ENCODE assay signal across 30 mouse cellular contexts in genomic region chr6:129179281-129179680, GRCm38 (mm10). TPM values are rescaled to one million over a fixed set of nuclear protein-coding genes. Genes with fewer than 3 reads are reported as not detected.
DNase-seq lines count a peak whose midpoint lies in the region; ATAC-seq and TF ChIP-seq lines count a peak whose summit lies in the region.
"Had no signal": no experiment of that assay in that cellular context is flagged by ENCODE, and none has a peak within 500 bp of the region (broad histone marks: within the 10 kb centered on the region; RNA-seq: fewer than 3 reads in every experiment).

No protein-coding gene starts in this region.

- in situ Hi-C loops in CH12.LX (cut with MboI; ENCODE audit: low pct_ligation_motif_present, low pct_unique_long_range_greater_than_20kb, low sequenced_read_pairs), result no loop called here

- H3K9ac ChIP-seq in liver, adult 2 months (ENCODE audit: low read depth, low read length), result no peak overlapping the region
- H3K9ac ChIP-seq in liver, postnatal 0 days (replicated peaks), result no peak overlapping the region
- peak overlapping the region; percentile 51; the same call in 1 of the 2 replicates for H3K9ac ChIP-seq in CH12.LX (ENCODE audit: insufficient read depth, low read depth)
- H3K9ac ChIP-seq: embryonic facial prominence, embryonic 12.5 days; heart, embryonic 12.5 days; hindbrain, embryonic 15.5 days; kidney, embryonic 15.5 days; limb, embryonic 13.5 days; liver, embryonic 12.5 days; midbrain, embryonic 15.5 days; neural tube, embryonic 15.5 days had no signal

- dilution Hi-C loops in CH12.LX (cut with MboI; ENCODE audit: extremely low pct_ligation_motif_present, extremely low pct_unique_long_range_greater_than_20kb, low sequenced_read_pairs), result no loop called here

- no peak overlapping the region for H3K4me2 ChIP-seq in liver, postnatal 0 days (ENCODE audit: low read depth, low read length)
- no peak overlapping the region for H3K4me2 ChIP-seq in CH12.LX (ENCODE audit: insufficient read depth, low read depth, poor library complexity, severe bottlenecking)
- H3K4me2 ChIP-seq: embryonic facial prominence, embryonic 12.5 days; heart, embryonic 12.5 days; hindbrain, embryonic 15.5 days; kidney, embryonic 15.5 days; limb, embryonic 13.5 days; liver, embryonic 12.5 days; midbrain, embryonic 15.5 days; neural tube, embryonic 15.5 days had no signal

- H3K79me2 ChIP-seq in liver, adult 2 months (ENCODE audit: control insufficient read depth, insufficient read depth, low read length), result peaks cover 12% of the 10 kb centered on the region
- peaks cover 32% of the 10 kb centered on the region for H3K79me2 ChIP-seq in CH12.LX (replicated peaks; ENCODE audit: control insufficient read depth, extremely low read depth, insufficient read depth, poor library complexity, severe bottlenecking)

- peaks cover 22% of the 10 kb centered on the region for H3K36me3 ChIP-seq in liver, adult 2 months (ENCODE audit: control insufficient read depth, insufficient read depth, low read length)
- peaks cover 9% of the 10 kb centered on the region for H3K36me3 ChIP-seq in liver, postnatal 0 days (replicated peaks; ENCODE audit: insufficient read depth, low read length)
- peaks cover 10 to 12% of the 10 kb centered on the region in 2 experiments for H3K36me3 ChIP-seq in CH12.LX (replicated peaks in 1 of 2; ENCODE audit: control insufficient read depth in 1 of 2, insufficient read depth in 1 of 2, low read length in 1 of 2)
- H3K36me3 ChIP-seq: embryonic facial prominence, embryonic 12.5 days; hindbrain, embryonic 10.5 days; hindbrain, embryonic 15.5 days; limb, embryonic 13.5 days; midbrain, embryonic 15.5 days; neural tube, embryonic 15.5 days had no signal

- no peak for TF ChIP-seq CTCF in gastrocnemius, adult 2 months (IDR thresholded peaks at IDR 0.05)
- no peak for TF ChIP-seq CTCF in liver, adult 2 months (IDR thresholded peaks at IDR 0.05; ENCODE audit: low read depth, low read length)
- no peak for TF ChIP-seq CTCF in liver, postnatal 0 days (IDR thresholded peaks at IDR 0.05; ENCODE audit: low read depth)
- no peak for TF ChIP-seq CTCF in CH12.LX (conservative IDR thresholded peaks at IDR 0.05 in 1 of 2, IDR thresholded peaks at IDR 0.05 in 1 of 2; ENCODE audit: low read depth in 2 of 2, low read length in 2 of 2)

- no peak for ATAC-seq in liver, postnatal 0 days
- ATAC-seq: forebrain, embryonic 16.5 days; inflammation-experienced regulatory T-cells, adult 6 months; liver, embryonic 12.5 days had no signal

- no peaks in the 10 kb centered on the region for H3K9me3 ChIP-seq in liver, postnatal 0 days (ENCODE audit: low read length)
- no peaks in the 10 kb centered on the region for H3K9me3 ChIP-seq in CH12.LX (replicated peaks; ENCODE audit: low read length)
- H3K9me3 ChIP-seq: embryonic facial prominence, embryonic 12.5 days; heart, embryonic 12.5 days; hindbrain, embryonic 10.5 days; hindbrain, embryonic 15.5 days; kidney, embryonic 15.5 days; limb, embryonic 13.5 days; liver, embryonic 12.5 days; midbrain, embryonic 15.5 days; neural tube, embryonic 15.5 days had no signal

- no peak for TF ChIP-seq POLR2A in liver, adult 2 months (IDR thresholded peaks at IDR 0.05; ENCODE audit: extremely low read depth, insufficient read depth, low read length)
- no peak for TF ChIP-seq POLR2A in CH12.LX (IDR thresholded peaks at IDR 0.05; ENCODE audit: low read depth, low read length)

- WGBS in liver, adult 2 months, result 43% methylated on average over 2 of the region's 2 CpGs
- 82% methylated on average over 2 of the region's 2 CpGs for WGBS in liver, postnatal 0 days (ENCODE audit: insufficient replicate concordance)

- peak overlapping the region; percentile 96 for H3K27ac ChIP-seq in gastrocnemius, adult 2 months
- peak overlapping the region; percentile 90 for H3K27ac ChIP-seq in liver, adult 2 months (replicated peaks; ENCODE audit: insufficient read depth, low read depth, low read length)
- no peak overlapping the region for H3K27ac ChIP-seq in liver, postnatal 0 days (ENCODE audit: low read depth)
- H3K27ac ChIP-seq in CH12.LX (ENCODE audit: insufficient read depth, low read depth), result no peak overlapping the region
- peak overlapping the region; percentile 91 for H3K27ac ChIP-seq in brown adipose tissue, adult 24 weeks (replicated peaks; ENCODE audit: low read depth, low read length)
- H3K27ac ChIP-seq: embryonic facial prominence, embryonic 12.5 days; hindbrain, embryonic 10.5 days; hindbrain, embryonic 15.5 days; kidney, embryonic 15.5 days; layer of hippocampus, adult 2 months; limb, embryonic 13.5 days; liver, embryonic 12.5 days; midbrain, embryonic 15.5 days; neural tube, embryonic 15.5 days; stomach, postnatal 0 days had no signal

- no peak overlapping the region for H3K4me3 ChIP-seq in gastrocnemius, adult 2 months
- H3K4me3 ChIP-seq in liver, adult 2 months (ENCODE audit: insufficient read depth, low read depth, low read length), result no peak overlapping the region
- H3K4me3 ChIP-seq in liver, postnatal 0 days (ENCODE audit: low read depth, low read length), result no peak overlapping the region
- no peak overlapping the region for H3K4me3 ChIP-seq in CH12.LX (replicated peaks in 1 of 3; ENCODE audit: low read depth in 2 of 3, low read length in 2 of 3, poor library complexity in 1 of 3)
- no peak overlapping the region for H3K4me3 ChIP-seq in brown adipose tissue, adult 24 weeks (ENCODE audit: insufficient read depth, low read depth, low read length)
- H3K4me3 ChIP-seq: embryonic facial prominence, embryonic 12.5 days; heart, embryonic 12.5 days; hindbrain, embryonic 10.5 days; hindbrain, embryonic 15.5 days; kidney, embryonic 15.5 days; layer of hippocampus, adult 2 months; limb, embryonic 13.5 days; liver, embryonic 12.5 days; midbrain, embryonic 15.5 days; neural tube, embryonic 15.5 days had no signal

- TF ChIP-seq EP300 in liver, postnatal 0 days (IDR thresholded peaks at IDR 0.05; ENCODE audit: low read depth), result no peak
- TF ChIP-seq EP300 in CH12.LX (IDR thresholded peaks at IDR 0.05; ENCODE audit: low read length), result no peak

- H3K27me3 ChIP-seq in liver, adult 2 months (ENCODE audit: control insufficient read depth, insufficient read depth, low read length), result no peaks in the 10 kb centered on the region
- H3K27me3 ChIP-seq in liver, postnatal 0 days (ENCODE audit: insufficient read depth, low read length), result no peaks in the 10 kb centered on the region
- no peaks in the 10 kb centered on the region for H3K27me3 ChIP-seq in CH12.LX (replicated peaks)
- H3K27me3 ChIP-seq: embryonic facial prominence, embryonic 12.5 days; heart, embryonic 12.5 days; hindbrain, embryonic 15.5 days; kidney, embryonic 15.5 days; limb, embryonic 13.5 days; liver, embryonic 12.5 days; midbrain, embryonic 15.5 days; neural tube, embryonic 15.5 days had no signal

- intact Hi-C loops in gastrocnemius, adult 2 months (cut with DNase I), result loop anchor here (5.0 kb wide), 1 partner anchor 87 kb away; no protein-coding TSS in a partner anchor

- no peak for DNase-seq in gastrocnemius, adult 2 months
- DNase-seq in gastrocnemius, postnatal 10 days, result no peak
- DNase-seq in liver, adult 2 months (ENCODE audit: extremely low read depth, low read depth, low spot score), result peak; percentile 43
- DNase-seq in liver, postnatal 0 days, result no peak
- no peak for DNase-seq in CH12.LX (ENCODE audit: extremely low read depth)
- no peak for DNase-seq in ovary, postnatal 10 days (ENCODE audit: low spot score)
- DNase-seq: adrenal gland, postnatal 25 days; cerebellum, adult 2 months; cerebellum, postnatal 25 days; heart, postnatal 10 days; kidney, adult 11 months; kidney, postnatal 36 days; lung, adult 18-20 months; right cerebral cortex, postnatal 4 days; thymus, postnatal 25 days had no signal

- peaks cover 18% of the 10 kb centered on the region for H3K4me1 ChIP-seq in liver, adult 2 months (ENCODE audit: control insufficient read depth, insufficient read depth, low read length)
- peaks cover 16% of the 10 kb centered on the region for H3K4me1 ChIP-seq in liver, postnatal 0 days (ENCODE audit: insufficient read depth)
- peaks cover 0 to 24% of the 10 kb centered on the region in 2 experiments; a peak in 2 of 4 replicates for H3K4me1 ChIP-seq in CH12.LX (ENCODE audit: control insufficient read depth in 1 of 2, insufficient read depth in 2 of 2)
- 0 out of 2 replicates have a peak, but pooled peaks cover 2% of the 10 kb centered on the region for H3K4me1 ChIP-seq in brown adipose tissue, adult 24 weeks (ENCODE audit: control insufficient read depth, insufficient read depth, insufficient read length, low read length)
- H3K4me1 ChIP-seq: hindbrain, embryonic 15.5 days had no signal

- no peak for TF ChIP-seq RAD21 in CH12.LX (IDR thresholded peaks at IDR 0.05; ENCODE audit: low read depth, low read length)

TF ChIP-seq in CH12.LX, 34 proteins besides CTCF, POLR2A, EP300 and RAD21:
- TF ChIP-seq MAFK (IDR thresholded peaks at IDR 0.05; ENCODE audit: insufficient replicate concordance, low read length) (no peak), ZC3H11A (IDR thresholded peaks at IDR 0.05; ENCODE audit: low read depth, low read length) (no peak), JUND (conservative IDR thresholded peaks at IDR 0.05; ENCODE audit: low read depth, low read length) (no peak), MYC (IDR thresholded peaks at IDR 0.05; ENCODE audit: low read depth, low read length) (no peak), MAX (IDR thresholded peaks at IDR 0.05; ENCODE audit: low read length) (no peak), UBTF (IDR thresholded peaks at IDR 0.05; ENCODE audit: low read depth, low read length) (no peak), MAZ (IDR thresholded peaks at IDR 0.05; ENCODE audit: low read depth, low read length) (no peak), SIN3A (IDR thresholded peaks at IDR 0.05; ENCODE audit: low read length) (no peak), HCFC1 (IDR thresholded peaks at IDR 0.05; ENCODE audit: low read depth, low read length) (no peak), POLR2AphosphoS2 (IDR thresholded peaks at IDR 0.05; ENCODE audit: low read depth, low read length) (no peak), NRF1 (IDR thresholded peaks at IDR 0.05; ENCODE audit: low read depth, low read length) (no peak)

RNA-seq across cellular contexts. Expression of gene Clec2d, which starts 1.1 kb away (rescaled TPM):
- 100 to 1,000 TPM in 1 of 2 experiments, 10 to 100 TPM in 1; 73.7 to 109 TPM for total RNA-seq in gastrocnemius, adult 2 months (2021)
- total RNA-seq in gastrocnemius, postnatal 10 days (2021), result 10 to 100 TPM; 45.3 to 49.5 TPM
- 521 and 532 TPM in 2 replicates for total RNA-seq in liver, adult 2 months (2014; rRNA removed)
- 124 and 141 TPM in 2 replicates for polyA plus RNA-seq in liver, adult 2 months (2012; rRNA removed)
- 2.3 and 3.0 TPM in 2 replicates for polyA plus RNA-seq in liver, postnatal 0 days (2015; fragmentation: Nextera tagmentation; extraction: Ambion mirVana)
- total RNA-seq in CH12.LX (2012; rRNA removed) (50.7 and 53.4 TPM in 2 replicates), CH12.LX (2014; rRNA removed) (19.7 and 25.9 TPM in 2 replicates)
- 5.1 and 6.0 TPM in 2 replicates for polyA plus RNA-seq in CH12.LX (2012; ENCODE audit: insufficient read length, low read depth)
- 58.5 and 127 TPM in 2 replicates for polyA plus RNA-seq in brown adipose tissue, adult 24 weeks (2012; ENCODE audit: insufficient read depth, insufficient read length, missing spikeins)
- polyA plus RNA-seq: forebrain, embryonic 11.5 days; hindbrain, embryonic 10.5 days; limb, embryonic 13.5 days; liver, embryonic 12.5 days; midbrain, embryonic 15.5 days had no signal

Comparison
In these comparisons a context has a peak if more than half of its experiments do, and no peak if none do; other contexts are left out.
1. H3K27ac ChIP-seq: peak in gastrocnemius, adult 2 months (single experiment), liver, adult 2 months (single experiment) and brown adipose tissue, adult 24 weeks (single experiment); none in liver, postnatal 0 days (single experiment) and CH12.LX (single experiment).